Mouse (Mus musculus) heart, postnatal 25 days (tissue): Measurements from ENCODE around the gene Asic2. TPM values are rescaled to one million over a fixed set of nuclear protein-coding genes. Genes with fewer than 3 reads are reported as not detected.
A peak's percentile ranks its signal among the peaks of the same experiment; 100 is the strongest.

Experiments used
- DNase-seq: peaks from one replicate; pipeline ENCODE4 v3.0.0; 2022; ENCODE audit warnings: low spot score
- intact Hi-C: fragments of 180-260 bp; cut with DNase I; formaldehyde crosslinking; loops from one replicate; pipeline ENCODE4 v1.15.1; 2025
- total RNA-seq, 2 experiments: library from RNA; stranded (reverse); gene quantifications; 2 replicates each; pipeline ENCODE4 v1.2.3; 2021

The Asic2 gene
- total RNA-seq, 2 experiments from 2014 or later: not detected

DNA sequence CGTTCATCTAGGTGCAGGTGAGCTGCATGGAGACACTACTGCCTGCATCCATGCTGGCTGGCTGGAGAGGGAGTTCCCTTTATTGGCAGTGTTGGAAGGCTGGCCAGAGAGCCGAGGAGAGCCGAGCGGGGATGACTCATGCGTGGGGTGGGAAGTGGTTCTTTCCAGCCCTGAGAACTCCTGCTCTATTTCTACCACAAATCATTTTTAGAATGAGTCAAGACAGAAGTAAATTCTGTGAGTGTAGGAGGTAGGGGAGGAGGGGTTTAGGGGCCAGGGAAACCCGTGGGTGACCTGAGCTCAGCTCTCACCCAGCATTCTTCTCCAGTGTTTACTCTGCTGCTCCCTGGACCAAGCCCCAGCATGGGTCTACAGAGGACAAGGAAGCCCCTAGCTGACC is 872.2 kb downstream of the Asic2 start:
- intact Hi-C loops: no loop called here
- DNase-seq: peak; percentile 24

DNA sequence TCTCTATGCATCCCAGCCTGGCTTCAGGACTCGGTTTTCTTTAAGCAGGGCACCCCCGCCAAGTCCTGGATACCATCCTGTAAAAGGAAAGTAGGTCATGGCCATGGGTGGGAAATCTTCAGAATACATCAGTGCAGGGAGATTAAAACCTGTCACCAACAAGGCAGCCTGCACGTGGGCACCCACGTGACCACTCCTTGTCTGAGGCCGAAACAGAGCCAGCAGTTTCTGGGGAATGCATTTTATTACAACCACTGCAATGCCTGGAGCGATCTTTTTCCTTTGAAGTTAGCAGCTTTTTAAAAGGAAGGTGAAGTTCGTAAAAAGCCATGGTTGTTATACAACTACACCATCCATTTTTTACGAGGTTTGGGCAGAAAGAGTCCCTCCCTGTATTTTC is 873.7 kb downstream of the Asic2 start:
- DNase-seq: no peak
- intact Hi-C loops: no loop called here

DNA sequence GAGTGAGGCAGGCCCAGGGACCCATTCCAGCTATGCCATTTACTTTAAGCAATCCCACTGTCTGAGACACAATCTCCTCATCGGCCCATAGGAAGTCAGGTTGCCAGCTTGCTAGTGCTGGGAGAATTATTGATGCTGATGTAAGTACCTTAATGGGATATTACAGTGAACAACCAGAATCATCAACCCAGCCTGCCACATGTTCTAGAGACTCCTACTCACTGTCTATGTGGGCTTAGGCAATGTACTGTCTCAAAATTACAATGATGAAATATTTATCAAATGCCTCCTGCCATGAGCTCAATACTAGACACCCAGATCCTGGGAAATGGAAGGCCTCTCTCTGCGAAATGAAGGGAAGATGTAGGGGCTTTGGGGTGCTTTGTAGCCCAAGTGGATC is 876.1 kb downstream of the Asic2 start:
- intact Hi-C loops: no loop called here

DNA sequence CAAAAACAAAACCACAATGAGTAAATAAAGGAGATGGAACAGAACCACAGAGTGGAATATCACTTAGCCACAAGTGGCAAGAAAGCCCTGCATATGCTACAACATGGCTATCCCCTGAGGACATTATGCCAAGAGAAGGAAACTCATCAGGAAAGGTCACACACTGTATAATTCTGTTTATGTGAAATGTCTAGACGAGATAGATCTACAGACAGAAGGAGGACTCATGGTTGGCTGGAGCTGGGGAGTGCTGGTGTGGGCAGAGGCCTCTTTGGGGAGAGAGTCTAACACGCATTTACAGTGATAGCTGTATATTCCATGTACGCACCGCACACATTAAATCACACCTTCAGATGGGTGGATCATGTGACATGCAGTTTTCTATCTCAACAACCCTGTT is 884.4 kb downstream of the Asic2 start:
- intact Hi-C loops: no loop called here

More for the DNA sequence above, 876.1 kb downstream of the Asic2 start:
- no peak for DNase-seq

DNA sequence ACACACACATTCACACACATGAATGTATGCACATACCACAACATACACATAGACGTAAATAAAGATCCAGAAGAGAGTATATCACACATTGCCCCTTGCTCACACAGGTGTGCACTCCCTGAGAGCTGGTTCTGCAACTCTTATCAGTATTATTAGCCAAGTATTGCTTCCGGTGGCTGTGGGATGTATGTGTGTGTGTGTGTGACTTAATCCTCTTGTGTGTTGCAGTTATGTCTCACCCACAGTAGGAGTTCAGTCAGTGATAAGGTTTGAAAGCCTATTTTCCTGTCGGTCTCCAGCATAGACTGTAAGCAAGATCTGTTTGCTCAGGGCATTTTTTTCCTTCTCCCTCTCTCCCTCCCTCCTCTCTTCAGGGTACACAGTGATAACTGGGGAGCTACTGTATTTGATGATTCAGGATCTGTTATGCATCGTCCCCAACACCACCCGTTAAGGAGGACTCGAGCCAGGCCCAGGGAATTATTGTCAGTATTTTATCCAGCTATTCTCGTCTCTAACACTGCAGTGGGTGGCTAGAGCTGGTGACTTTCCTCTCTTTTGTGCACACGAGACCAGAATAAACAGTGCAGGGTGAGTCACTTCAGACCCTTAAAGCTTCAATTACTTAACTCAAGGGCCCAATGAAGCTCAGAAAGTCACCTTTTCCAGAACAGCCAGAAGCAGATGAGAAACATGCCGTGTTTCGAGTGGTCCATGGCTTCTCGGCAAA is 888.0 kb downstream of the Asic2 start:
- intact Hi-C loops: no loop called here
- no peak for DNase-seq

More for the DNA sequence above, 884.4 kb downstream of the Asic2 start:
- DNase-seq: no peak

DNA sequence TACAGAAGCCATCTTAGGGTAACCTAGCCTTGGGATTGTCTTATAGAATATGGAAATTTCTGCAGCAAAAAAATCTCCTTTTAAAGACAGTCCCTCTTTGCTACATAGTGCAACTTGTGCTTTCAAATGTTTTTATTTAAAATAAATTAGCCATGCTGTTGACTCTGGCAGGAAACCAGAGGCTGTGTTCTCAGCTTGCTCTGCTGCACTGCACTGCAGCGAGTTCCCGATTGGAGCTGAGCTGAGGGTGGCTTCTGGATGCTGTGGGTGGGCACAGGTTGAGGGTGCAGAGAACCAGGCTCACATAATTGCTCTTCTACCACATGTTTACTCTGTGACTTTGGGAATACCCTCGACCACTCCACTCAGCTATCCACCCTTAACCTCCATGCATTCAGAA is 889.0 kb downstream of the Asic2 start:
- intact Hi-C loops: no loop called here
- DNase-seq: no peak

DNA sequence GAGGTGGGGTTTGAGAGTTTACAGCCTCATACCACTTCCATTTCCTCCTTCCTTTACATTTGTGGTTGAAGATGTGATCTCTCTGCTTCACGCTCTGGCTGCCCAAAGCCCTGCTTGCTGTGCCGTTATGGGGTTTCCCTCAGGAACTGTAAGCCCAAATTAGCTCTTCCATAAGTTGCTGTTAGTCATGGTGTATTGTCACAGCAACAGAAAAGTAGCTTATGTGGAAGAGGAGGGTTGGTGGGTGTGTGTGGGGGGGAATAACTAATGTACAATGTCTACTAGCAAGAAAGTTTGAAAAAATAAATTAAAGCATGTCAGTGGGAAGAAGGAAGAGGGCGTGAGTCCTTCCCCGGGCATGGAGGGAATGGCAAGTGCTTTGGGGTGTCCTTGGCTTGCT is 896.4 kb downstream of the Asic2 start:
- intact Hi-C loops: no loop called here
- DNase-seq: no peak

DNA sequence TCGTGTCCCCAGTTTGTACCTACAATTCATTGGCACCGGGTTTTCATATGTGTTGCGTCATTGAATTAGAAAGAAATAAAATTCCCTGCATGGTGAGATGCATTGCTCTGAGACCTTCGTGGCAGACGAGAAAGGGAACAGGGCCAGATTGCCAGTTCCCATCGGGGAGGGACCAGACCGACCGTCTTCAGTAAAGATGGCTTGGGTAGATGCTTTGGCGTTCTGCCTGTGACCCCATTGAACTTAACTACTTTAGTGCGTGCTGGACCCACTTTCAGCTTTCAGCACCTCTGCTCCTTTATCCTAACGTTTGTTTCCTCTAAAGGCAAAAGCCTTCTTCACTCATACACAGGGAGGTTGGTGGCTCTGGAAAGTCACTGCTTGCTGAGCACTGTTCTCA is 902.9 kb downstream of the Asic2 start:
- intact Hi-C loops: no loop called here
- DNase-seq: no peak

DNA sequence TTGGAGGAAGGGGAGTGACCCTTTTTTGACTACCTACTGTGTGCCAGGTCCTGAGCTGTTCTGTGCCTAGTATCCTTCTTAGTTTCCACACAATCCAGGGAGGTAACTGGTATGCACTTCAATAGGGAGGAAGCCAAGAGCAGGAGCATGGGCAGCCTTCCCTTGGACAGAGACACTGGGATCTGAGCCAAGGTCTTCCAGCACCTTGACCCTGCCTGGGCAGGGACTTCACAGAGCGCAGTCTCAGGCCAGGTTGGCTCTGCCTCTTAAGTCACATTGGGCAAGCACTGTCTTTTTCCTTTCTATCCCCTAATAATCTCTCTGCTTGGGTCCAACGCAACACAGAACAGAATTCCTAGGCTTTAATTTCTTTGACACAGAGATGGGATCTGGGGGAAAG is 904.3 kb downstream of the Asic2 start:
- intact Hi-C loops: no loop called here
- no peak for DNase-seq

DNA sequence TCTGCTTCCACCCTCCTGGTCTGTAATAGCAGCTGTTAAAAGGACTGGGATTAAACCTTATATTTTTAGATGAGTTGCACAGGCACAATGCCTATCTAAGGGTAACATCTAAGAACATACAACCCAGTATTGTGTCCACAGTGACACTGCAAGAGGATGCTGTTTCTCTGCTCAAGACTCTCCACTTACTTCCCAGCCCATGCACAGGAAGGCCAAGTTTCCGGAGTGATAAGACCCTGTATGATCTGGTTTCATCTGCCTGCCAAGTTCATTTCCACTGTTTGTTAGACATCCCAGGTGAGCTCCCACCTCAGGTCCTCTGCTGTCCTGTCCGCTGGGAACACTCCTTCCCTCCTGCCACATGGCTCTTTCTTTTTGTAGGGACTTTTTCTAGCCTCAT is 908.2 kb downstream of the Asic2 start:
- no peak for DNase-seq
- intact Hi-C loops: no loop called here

DNA sequence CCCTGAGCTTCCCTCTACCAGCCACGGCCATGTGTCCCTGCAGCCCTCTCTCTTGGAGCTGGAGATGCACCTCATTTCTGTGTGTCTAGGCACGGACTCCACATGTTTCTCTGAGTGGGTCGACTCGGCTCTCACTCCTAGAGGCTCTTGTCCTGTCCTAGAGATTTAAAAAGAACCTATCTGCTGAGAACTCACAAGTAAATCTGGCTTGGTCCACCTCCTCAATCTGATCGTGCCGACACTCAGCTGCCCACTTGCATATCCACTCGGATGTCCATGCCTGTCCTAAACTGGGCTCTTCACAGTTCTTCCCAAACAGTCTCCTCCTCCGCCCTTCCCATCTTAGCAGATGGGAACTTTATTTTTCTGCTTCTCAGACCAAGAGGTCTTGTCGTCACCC is 908.7 kb downstream of the Asic2 start:
- no peak for DNase-seq
- intact Hi-C loops: no loop called here

DNA sequence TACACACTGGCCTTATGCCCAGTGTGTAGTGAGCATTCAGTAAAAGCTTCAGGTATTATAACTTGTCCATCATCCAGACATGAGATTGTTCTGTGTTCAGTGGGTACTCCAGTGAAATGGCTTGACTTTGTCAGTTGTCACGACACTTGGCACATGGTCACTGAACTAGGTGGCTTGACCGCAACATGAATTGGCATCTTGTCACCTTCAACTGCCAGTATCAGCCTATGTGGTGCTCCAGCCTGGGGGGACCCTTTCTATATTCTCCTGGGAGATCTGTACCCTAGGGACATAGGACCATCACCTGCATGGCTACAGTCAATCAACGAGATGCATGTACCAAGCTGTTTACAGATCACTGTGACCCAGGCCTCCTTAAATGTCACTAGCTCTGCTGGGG is 910.8 kb downstream of the Asic2 start:
- DNase-seq: no peak
- intact Hi-C loops: no loop called here

DNA sequence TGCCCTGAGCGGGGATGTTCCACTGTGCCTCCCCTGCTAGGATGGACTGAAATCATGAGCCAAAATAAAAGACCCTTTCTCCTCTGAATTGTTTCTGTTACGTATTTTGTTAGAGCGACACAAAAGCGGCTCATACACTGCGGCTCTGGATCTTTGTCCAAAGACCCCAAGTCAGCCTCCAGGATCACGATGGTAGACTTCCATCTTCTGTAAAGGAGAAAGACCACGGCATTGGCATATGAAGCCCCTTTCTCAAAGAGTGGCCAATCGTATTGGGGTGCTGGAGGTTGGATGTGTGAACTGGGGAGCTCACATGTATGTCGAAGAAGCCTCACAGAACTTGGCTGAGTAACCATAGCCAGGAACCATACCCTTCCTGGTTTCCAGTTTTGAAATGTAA is 911.5 kb downstream of the Asic2 start:
- no peak for DNase-seq
- intact Hi-C loops: no loop called here

DNA sequence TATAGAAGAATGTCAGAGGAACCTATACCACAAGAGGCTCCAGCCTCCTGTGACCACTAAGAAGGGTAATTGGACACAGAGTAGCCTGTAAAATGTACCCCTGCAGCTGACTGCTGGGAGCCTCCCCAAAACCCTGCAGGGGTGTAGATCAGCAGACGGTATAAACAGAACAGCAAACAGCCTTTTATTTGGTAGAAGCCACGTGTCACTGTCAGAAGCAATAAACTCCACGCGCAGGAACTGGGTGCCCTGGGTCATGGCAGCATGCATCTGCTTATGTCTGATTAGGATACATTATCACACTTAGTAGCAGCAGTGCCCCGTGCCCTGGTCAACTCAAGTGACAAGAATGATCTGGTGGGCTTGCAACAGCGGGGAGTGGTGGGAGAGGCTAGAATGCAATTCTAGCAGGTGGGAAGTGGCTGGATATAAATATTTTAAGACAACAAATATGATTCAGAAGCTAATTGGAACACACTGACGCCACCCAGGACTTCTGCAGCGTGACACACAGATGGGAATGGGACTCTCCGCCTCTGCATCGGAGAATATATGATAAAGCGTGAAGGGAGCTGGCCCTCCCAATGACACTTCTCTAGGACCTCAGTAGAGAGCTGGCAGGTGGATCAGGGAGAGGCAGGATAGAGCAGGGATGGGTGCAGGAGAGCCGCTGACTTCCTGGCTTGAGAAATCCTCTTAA is 912.7 kb downstream of the Asic2 start:
- intact Hi-C loops: no loop called here
- no peak for DNase-seq

DNA sequence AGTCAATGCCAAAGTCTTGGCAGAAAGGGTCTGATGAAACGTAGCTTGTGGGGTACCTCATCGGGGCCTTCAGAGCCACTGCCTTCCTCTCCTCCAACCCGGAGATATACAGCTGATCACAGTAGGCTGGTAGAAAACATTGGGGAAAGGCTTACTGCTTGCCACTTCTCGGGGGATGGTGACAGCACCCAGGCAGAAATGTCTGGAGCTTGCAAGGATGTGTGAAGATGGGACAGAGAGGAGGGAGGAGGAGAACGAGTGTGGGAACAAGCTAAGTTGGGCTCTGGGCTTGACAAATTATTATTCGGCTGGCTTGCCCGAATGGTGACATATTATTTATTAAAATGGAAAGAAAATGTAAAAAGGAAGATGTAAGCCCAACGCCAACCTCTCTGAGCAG is 914.4 kb downstream of the Asic2 start:
- intact Hi-C loops: no loop called here
- no peak for DNase-seq

DNA sequence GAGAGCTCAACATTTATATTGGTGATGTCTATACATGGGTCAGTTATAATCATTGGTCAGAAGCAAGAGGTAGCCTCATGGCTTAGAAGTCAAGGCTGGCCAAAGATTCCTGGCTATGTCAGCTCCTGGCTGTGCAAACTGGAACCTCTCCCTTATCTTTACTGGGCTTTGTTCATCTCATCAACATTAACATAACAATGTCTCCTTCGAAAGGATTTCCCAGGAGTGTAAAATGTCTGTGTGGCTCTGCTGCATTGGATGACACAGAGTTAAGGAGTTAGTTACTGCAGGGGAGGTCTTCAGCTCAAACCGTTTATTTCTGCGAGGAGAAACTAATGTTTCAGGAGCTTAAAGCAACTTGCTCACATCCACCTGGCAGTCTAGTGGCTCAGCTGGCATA is 926.6 kb downstream of the Asic2 start:
- intact Hi-C loops: no loop called here
- no peak for DNase-seq

DNA sequence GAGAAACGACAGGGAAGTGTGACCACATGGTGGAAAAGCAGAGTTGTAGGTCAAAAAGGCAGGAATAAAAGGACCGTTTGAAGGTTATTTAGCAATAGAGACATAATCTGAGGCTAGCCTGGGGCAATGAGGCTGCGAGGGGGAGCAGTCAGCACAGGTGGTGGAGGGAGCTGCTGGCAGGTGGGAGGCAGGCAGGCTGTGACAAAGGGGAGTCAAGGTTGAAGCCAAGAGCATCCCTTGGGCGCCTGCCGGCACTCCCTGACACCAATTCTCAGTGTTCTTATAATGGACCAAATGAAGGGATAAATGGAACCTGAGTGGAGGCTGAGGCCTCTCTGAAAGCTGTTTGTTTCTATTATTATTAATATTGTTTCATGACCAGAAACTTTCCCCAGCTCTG is 928.3 kb downstream of the Asic2 start:
- DNase-seq: no peak
- intact Hi-C loops: no loop called here

DNA sequence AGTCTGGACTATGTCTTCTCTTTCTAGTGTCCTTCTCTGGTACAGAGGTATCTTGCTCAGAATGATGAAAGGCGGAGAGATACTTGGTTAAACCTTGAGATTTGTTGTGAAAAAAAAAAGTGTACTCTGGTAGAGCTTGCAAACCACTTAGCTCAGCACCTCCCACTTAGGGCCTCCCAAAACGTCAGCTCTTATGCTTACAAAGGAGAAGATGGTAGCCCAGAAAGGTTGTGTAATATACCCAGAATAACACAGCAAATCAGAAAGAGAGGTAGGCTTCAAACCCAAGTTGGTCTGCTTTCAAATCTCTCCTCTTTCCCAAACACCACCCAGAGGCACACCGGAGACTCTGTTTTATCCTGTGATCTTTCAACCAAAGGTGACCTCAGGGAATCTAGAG is 936.1 kb downstream of the Asic2 start:
- intact Hi-C loops: no loop called here
- no peak for DNase-seq

DNA sequence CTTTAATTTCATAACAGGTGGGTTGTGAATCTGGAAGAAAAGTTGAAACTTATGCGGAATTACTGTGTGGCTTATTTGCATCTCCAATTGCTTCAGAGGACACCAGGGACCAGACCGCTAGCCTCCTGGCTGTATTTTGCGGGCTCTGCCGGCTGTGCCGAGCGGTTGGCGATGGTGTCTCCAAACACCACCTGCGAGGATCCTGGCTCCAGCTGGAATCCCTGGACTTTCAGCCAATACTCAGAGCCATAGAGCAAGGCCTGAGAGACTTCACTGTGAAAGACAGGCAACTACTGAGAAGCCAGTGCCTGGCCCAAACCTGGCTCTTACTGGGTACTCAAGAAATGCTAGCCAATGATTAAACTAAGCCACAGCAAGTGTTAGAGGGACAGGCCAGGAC is 953.5 kb downstream of the Asic2 start:
- no peak for DNase-seq
- intact Hi-C loops: no loop called here

DNA sequence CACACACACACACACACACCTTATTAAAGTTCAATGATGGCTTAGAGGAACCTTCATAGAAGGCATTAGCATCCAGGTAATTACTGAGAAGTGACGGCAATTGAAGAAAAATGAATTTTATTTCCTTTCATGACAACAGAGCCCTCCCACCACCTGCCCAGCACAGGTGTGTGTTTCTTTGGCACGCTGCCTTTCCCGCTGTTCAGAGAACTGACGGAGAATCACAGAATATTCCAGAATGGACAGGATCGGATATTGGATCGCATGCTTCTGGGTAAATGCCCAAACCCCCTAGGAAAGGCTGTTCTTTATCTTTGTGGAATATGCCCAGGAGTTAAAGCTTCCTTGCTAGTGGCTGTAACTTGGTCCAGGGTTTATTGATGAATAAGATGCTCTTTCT is 954.8 kb downstream of the Asic2 start:
- no peak for DNase-seq
- intact Hi-C loops: no loop called here

DNA sequence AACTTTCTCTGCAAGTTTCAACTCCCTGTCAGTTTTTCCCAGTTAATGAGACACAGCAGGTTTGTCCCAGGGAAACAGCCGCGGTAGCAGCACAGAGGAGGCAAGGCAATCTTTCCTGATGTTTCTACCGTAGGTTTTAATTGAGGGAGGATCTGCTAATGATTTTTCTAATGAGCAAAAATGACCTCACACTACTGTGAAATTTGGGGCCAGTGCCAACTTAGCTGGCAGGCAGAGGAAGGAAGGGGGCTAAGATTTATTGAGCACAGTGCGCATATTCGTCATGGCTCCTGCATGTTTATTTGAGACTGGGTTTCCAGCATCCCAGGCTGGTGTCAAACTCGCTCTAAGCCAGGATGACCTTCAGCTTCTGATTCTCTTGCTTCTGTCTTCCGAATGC is 957.5 kb downstream of the Asic2 start:
- no peak for DNase-seq
- intact Hi-C loops: no loop called here

DNA sequence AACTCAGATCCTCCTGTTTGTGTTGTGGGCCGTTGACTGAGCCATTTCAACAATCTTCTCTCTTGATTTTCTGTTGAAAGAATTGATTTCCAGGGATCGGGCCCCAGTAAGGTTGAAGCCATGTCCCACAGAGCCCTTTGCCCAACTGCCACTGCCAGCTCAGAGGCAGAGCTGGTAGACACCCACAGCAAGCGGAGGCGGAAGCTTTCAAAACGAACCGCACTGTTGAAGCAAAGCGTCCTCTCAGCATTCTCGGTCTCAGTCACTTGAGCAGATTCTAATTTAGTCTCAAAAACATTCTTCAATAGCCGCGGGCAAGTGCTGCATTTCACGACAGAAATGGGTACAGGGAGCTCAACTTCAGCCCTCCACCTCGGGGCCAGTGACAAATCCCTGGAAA is 958.9 kb downstream of the Asic2 start:
- DNase-seq: no peak
- intact Hi-C loops: no loop called here
